Mouse (Mus musculus) T-cell, adult 2 months (primary cell): ENCODE results near the gene Cnbp.

Experiments used
- DNase-seq: peaks from one replicate; pipeline ENCODE4 v3.0.0; 2022; ENCODE audit warnings: low spot score

Cnbp gene

GRCm38 (mm10) chr6:87806028-87806427, 44.9 kb downstream of the Cnbp start:
- DNase-seq, result peak; percentile 15

- no peak for DNase-seq
These were observed 45.5 kb downstream of the Cnbp start for GRCm38 (mm10) chr6:87805448-87805847.

GRCm38 (mm10) chr6:87804886-87805285, 46.0 kb downstream of the Cnbp start:
- no peak for DNase-seq

- DNase-seq, result no peak
These were observed 46.9 kb downstream of the Cnbp start for GRCm38 (mm10) chr6:87804036-87804435.

GRCm38 (mm10) chr6:87802462-87802861, 48.4 kb downstream of the Cnbp start:
- no peak for DNase-seq

GRCm38 (mm10) chr6:87799576-87799975, 51.3 kb downstream of the Cnbp start:
- no peak for DNase-seq

GRCm38 (mm10) chr6:87797321-87797720, 53.6 kb downstream of the Cnbp start:
- no peak for DNase-seq

- DNase-seq, result no peak
These were observed 54.5 kb downstream of the Cnbp start for GRCm38 (mm10) chr6:87796251-87796880.

- DNase-seq, result no peak
These were observed 55.3 kb downstream of the Cnbp start for GRCm38 (mm10) chr6:87795385-87796150.

- no peak for DNase-seq
These were observed 56.9 kb downstream of the Cnbp start for GRCm38 (mm10) chr6:87793821-87794510.
